Mouse (Mus musculus) heart, adult 8-10 months (tissue): Measurements from ENCODE around the gene Fmod. TPM values are rescaled to one million over a fixed set of nuclear protein-coding genes. Genes with fewer than 3 reads are reported as not detected.

Experiments used
- DNase-seq: peaks from one replicate; pipeline ENCODE4 v3.0.0; 2022; ENCODE audit warnings: low spot score
- total RNA-seq, 4 experiments: library from RNA; stranded (reverse); gene quantifications; 2 replicates each; pipeline ENCODE4 v1.2.4; 2022

Fmod gene
- total RNA-seq, 4 experiments from 2014 or later, result 5.9 to 14.1 (median 8.2) TPM

DNA sequence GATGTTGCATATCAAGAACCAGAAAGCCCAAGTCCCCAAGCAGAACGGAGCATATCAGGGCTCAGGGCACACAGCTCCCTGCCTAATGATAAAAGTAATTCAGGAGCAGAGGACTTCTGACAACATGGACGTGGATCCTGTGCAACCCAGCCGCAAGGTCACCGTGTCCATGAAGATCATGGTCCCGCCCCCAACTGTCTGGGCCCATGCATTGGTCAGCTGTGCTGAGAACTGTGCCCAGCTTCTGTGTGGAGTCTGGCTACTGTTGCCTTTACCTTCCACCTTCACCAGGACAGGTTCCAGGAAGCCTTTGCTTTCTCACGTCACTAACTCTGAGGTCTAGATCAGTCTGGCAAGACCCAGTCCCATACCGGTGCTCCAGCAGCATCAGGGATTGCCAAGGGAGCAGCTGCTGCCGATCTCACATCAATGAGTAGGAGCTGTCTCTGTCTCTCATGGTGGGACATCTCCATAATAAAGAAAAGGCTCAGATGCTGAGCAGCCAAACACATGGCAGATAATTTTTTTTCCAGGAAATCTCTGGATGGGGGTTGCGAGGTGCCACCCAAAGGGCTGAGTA, 18.7 kb downstream of the Fmod start:
- no peak for DNase-seq

DNA sequence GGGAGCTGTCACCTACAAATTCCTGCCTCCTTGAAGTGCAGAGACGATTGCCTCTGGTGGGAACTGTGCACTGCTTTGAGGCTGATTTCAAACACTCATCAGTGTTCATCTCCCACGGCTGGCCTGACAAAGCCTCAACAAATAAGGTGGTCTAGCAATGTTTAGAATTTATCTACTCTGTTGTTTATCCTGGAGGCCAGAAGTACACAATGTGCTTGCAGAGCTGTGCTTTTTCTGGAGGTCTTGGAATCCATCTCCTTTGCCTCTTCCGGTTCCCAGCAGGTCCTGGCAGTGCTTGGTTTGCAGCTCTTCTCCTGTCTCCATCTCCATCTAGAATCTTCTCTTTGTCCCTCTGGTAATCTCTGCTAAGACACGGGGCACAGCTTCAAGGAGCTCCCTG, 19.2 kb downstream of the Fmod start:
- DNase-seq, result no peak

DNA sequence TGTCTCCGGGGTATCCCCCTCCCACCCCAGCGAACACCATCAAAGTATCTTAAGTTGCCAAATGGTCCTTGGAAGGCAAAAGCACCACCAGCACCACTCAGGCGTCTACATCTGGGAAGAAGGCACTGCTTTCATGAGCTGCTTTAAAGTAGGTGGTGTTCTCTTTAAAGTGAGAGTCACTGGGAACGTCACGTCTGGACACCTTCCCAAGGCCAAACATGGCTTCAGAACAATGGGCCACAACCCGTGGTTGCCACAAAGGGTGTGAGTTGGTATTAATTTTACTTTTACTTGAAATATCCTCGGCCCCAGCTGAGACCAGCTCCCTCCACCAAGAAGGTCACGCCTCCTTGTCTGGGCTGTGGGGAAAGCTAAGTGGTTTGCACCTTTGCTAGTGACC, 20.7 kb downstream of the Fmod start:
- no peak for DNase-seq

DNA sequence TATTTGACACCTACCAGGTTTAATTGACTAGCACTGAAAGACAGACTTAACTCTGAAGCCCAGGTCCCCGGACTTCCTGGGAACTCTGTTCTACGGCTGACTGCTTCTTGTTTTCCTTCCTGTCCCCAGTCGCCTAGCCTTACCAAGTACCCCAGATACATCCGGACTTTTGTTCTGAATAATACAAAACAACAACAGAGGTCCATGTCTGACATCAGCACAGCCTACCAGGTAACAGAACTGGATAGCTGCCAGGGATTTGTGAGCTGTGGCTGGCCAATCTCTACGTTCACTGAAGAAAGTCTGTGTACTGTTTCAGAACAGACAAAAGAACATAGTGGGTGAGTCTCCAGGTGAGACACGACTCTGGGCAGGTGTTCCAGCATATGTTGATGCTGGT, 21.8 kb downstream of the Fmod start:
- no peak for DNase-seq

DNA sequence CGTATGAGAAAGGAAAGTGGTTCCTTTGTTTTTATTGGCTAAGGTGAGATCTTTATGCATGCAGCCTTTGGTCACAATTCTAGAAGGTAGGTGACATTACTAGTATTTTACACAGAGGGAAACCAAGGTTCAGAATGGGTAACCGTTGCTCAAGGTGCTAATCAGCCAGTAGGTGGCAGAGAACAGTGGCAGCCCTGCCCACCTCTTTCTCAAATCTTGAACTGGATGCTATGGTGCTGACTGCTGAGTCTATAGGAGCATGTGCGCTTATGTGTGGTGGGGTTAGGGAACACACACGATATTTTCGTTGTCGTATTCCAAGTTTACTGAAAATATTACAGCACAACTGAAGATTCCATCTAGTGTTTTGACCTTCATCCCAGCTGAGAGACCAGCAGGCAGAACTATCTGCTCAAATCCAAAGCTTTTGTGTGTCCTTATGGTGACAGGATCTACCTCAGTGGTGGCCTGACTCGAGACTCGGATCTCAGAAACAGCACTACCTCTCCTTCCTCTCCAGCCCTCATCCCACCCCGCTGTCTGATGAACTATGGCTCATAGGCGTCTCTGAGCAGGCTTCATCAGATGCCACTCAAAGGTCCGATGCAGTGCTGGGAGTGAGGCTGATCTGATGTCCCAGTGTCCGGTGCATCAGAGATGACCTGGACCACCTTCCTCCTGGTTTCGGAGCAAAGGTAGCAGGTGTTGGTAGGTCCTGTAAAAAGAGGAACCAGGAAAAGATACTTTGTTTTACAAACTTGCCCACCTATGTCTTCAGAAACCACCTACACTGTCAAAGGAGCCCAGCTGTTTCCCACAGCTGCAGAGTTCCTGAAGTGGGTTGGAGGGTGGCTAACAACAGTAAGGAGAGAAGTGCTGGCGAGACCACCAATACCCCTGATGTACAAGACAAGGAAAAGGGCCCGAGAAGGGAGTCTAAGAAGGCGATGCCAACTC, 23.0 kb downstream of the Fmod start:
- DNase-seq, result no peak

DNA sequence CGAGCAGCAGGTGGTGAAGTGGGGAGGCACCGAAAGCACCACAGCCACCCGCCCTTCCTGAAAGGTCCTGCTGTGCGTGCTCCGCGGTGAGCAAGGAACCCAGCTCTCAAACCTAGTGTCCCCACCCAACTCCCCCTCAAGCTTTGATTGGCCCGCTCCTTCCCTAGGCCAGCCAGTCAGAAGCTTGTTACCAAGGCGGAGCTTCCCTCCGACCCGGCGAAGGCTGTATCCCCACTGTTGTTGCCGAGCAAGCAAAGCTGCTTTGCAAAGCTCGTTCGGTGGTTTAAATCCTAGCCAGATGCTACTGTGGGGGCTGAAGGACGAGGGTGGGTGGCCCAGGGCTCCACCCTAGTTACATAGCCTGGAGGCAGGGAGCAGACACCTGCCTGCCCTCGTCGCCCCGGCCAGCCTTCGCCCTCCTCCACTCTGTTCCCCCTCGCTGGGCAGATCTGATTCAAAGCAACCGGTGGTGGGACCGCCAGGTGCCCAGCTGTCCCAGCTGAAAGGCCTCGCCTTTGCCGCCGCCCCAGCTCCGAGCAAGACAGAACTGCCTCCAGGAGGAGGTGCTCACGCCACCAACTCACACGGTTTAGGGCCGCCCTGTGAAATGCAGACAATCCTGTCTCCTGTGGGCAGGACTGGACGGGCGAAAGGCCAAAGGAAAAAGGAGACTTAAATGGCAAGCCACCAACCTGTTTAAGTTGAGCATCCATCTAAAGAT, 24.0 kb downstream of the Fmod start:
- peak; percentile 97 for DNase-seq

DNA sequence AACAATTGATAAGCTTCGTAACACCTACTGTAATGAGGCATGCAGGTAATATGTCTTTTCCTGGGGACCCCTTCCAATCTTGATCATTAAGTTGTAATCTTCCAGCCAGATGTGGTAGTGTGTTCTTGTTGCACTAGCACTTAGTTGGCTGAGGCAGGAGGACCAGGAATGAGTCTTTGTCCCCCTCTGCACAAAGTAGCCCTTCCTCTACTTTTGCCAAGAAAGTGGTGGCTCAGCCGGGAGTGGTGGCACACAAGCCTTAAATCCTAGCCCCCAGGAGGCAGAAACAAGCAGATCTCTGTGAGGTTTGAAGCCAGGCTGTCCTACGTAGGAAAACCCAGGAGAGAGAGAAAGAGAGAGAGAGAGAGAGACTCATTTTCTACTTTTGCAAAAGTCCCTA, 24.9 kb downstream of the Fmod start:
- DNase-seq, result no peak

DNA sequence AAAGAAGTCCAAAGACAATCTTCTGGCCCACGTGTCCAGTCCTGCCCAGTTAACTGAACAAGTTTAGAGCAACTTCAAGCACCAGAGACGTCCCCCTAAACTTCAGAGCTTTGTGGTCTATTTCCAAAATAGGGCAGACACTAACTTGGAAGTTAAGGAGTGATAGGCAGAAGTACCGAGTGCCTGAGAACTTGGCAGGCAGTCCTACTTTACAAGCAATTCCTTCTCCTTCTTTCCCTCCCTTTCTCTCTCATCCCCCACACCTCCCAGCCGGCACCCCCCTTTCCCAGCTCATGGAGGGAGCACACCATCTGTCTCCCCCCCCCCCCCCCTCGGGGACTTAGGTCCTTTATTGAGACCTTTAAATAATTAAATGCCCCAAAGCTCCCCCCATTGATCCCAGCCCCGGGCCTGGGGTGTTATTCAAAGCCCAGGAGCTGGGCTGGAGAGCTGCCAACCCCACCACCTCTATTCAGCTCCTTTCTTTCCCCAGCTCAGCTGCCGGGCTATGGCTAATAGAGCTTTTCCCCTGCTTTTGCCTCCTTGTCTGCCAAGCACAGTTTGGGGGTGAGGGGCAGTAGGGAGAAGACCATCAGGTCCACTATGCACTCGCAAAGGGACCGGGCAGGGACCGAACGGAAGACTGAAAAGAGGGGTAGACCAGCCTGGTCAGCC, 25.5 kb downstream of the Fmod start:
- no peak for DNase-seq

DNA sequence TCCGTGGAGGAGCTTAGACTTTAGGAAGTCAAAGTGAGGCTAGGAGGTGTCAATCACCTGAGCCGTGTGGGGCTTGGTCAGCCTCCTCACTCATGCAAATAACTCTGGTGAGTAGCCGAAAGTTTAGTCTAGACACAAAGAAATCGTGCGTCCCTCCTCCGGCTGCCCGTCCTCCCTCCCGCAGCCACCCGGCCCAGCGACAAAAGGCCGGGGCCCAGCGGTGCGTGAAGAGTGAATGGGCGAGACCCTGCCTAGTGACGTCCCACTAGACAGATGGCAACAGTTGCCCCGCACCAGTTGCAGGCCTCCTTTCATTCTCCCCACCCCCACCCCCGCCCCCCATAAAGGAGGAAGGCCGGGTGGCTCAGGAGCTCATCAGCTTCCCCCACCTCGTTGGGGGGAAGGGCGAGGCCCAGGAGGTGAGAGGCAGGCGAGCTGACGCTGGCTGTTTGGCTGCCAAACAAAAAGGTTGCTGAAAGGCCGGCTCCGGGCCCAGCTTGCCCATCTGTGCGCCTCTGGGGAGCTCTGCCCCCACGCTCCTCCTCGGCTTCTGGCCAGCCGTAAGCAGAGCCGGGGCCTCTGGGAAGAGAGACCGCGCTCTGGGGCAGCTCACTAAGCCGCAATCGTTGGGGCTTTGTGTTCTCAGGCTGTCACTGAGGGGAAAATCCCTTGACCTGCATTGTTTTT, 26.2 kb downstream of the Fmod start:
- DNase-seq, result no peak

DNA sequence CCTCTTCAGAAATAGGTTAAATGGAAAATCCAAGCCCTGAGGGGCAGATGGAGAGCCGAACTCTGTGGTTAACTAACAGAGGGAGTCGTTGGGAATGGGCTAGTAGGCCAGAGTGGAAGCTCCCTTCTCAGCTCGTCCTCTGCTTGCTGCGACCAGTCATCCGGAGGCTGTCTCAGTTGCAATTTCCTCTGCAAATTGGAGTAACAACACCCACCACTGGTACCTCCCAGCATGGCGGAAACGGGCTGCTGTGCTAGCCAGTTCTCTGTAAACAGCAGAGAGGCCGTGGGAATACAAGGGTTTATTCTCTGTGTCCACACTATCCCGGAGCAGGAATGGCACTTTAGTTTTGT, 26.7 kb downstream of the Fmod start:
- no peak for DNase-seq

DNA sequence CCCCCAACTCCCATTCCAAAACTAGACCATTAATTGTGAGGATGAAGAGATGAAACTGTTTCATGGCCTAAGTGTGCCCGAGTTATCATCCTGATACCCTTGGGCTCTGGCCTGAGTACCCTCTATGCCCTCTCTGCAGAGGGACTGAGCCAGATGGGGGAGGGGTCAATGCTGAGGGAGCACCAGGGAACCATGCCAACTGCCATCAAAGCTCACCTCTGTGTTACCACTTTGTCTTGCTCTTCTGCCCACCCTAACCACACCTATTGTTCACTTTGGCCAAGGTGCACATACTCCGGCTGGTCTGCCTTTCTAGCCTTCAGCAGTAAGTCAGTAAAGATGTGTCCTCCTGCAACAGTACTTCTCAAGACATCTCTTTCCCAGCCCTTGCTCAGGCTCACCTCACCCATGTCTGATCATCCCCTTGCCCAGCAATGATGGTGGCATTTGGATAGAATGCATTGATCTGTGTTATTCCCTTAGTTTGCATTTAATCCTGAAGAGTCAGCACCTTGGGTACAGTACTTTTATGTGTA, 27.3 kb downstream of the Fmod start:
- no peak for DNase-seq

DNA sequence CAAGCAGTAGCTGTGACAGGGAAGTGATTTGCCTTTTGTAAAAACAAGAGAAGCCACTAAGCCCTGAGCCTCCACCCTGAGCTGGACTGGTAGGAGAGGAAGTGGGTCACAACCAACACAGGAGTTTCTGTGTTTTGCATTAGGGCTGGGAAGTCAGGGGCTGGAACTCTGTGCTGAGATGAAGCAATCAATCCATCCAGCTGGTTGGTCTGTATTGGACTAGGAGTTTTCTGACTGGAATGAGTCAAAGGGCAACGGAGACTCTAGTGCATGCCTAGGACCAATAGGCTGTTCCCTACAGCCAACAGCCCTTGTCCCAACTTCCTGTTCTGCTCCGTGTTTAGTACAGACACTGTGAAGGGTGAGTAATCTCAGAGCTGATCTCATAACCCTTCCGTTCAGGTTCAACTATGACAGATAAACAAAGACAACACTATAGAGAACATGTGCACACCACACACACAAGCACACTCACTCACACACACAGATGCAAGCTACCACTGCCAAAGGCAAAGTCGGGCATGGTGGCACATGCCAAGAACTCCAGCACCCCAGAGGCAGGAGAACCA, 28.3 kb downstream of the Fmod start:
- DNase-seq, result no peak

DNA sequence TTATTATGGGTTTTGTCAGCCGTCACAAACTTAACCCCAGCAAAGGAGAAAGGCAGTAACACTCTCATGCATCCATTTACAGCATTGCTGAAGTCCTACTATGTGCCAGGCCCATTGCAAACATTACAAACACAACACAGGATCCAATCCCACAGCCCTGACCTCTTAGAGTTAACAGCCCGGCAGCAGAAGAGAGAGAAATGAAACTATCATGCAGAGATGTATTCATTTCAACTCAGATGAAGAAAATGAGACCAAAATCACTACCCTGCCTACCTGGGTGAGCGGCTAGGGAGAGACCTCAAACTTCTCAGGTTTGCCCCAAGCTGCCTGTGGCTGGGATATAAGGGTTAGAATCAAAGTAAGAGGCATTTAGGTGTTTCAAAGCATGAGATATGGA, 29.5 kb downstream of the Fmod start:
- DNase-seq, result no peak

DNA sequence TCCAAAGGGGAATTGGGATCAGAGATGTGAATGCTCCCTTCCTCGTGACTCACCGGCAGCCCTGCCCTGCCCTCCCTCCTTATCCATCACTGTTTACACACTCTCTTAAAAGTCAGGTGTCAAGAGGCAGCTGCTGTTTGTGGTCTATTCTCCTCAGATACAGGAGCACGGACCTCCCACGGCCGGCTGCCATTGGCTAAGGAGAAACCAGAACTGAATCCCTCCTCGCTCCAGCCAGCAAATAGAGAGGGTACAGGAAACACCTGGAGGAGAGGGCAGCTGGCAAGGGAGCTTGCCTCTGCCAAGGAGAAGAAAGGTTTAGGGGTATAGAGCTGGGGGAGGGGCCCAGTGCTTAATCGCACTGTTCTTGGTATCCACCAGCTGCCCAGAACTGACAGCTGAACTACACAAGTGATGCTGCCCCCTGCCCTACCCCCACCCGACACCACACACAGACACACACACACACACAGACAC, 30.1 kb downstream of the Fmod start:
- DNase-seq, result no peak

DNA sequence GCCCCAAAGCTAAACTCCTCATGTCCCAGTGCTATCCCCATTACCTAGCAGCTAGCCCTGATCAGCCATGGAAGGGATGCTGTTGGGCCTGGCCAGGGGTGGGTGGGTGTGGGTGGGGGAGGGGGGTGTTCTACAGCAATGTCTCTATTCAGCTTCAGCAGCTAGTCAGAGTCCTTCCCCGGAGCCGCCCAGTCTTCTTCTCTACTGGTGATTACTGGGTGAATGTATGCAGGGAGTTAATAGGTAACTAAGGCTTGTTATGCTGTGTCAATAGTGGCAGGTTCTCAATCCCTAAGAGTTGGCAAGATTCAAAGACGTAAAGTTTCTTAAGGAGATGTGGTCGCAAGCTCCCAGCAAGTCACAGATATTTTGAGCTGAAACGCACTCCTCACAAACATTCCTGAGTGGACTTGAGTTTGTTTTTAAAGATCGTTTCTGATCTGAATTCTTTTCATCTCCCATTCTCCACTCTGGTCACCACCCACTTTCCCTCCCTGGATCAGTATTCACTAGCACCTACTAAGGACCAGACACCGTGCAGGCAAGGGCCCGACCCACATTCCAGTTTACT, 33.1 kb downstream of the Fmod start:
- DNase-seq, result no peak

DNA sequence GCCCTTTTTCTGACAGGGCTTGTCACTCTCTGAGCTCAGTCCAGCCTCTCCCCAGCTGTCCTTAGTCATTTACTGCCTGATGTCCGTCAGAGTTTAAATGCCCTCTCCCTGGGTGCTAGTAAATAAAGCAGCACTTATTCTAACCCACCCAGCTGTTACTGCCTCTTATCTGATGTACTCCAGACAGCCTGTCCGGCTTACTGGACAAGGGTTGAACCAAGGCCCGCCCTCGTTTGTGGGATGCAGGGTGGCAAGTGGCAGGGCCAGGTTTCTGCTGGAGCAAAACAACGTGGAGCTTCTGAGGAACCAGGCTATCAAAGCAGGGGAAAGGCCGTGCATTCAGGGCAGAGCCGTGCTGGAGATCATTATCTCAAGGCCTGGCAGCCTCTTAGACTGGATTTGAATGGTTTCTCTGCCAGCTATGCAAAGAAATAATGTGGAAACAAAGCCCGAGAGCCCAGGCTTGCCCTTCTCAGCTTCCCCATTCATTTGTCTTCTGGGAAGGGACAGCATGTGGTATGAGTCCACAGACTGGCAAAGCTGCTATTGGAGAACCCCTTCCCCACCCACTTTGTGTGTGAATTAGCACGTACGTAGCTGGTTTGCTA, 34.5 kb downstream of the Fmod start:
- DNase-seq, result no peak

DNA sequence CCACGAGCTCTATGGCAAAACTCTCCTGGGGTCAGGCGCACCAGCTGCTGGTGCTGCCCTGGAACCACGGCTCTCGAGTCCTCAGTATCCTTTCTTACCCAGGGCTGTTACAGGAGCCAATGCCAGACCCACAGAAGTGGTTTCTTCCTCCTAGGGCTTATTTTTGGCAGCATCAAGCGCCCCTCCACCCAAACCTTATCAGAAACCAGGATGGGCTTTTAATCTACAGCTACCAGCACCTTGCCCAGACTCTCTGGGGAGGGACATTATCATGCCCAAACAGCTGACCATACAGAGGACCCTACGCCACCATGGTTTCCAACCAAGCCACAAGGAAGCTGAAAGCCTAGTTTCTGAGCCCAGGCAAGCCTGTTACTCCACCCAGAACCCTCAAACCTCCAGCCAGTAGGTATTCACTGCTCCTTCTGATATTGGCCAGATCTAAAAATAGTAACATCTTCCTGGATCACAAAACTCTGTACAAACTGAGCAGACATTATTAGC, 36.1 kb downstream of the Fmod start:
- DNase-seq, result no peak

DNA sequence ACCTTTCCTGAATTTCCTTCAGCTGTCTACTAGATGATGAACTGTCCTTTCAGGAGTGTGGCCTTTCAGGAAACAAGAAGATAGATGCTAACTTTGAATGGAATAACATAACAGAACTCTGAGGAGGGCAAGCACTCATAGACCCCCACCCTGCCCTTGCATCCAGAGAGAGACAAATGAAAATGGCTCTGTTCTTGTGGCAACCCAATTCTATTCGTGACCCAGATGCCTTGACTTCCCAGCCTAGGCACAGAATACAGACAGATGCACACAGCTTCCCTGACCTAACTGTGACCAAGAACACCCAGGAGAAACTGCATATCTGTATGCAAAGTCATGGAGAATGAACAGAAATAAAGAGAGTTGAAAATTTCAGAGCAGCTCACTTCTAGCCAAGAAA, 36.6 kb downstream of the Fmod start:
- no peak for DNase-seq

DNA sequence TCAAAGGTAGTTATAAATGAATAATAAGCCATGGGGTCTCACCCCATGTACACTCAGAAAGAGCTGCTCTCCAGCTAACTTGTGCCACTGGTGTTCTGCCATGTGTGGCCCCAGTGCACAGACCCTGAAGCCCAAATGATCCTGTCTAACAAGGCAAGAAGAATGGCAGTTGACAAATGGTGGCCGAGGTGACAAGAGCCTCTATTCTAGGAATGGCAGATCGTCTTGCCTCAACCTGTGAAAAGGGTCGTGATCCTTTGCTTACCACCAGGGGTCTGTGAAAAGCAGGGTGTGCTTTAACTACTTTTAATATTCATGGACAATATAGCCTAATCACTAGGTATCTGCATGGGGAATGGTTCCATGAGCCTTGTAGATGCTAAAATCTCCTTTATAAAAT, 37.1 kb downstream of the Fmod start:
- no peak for DNase-seq

DNA sequence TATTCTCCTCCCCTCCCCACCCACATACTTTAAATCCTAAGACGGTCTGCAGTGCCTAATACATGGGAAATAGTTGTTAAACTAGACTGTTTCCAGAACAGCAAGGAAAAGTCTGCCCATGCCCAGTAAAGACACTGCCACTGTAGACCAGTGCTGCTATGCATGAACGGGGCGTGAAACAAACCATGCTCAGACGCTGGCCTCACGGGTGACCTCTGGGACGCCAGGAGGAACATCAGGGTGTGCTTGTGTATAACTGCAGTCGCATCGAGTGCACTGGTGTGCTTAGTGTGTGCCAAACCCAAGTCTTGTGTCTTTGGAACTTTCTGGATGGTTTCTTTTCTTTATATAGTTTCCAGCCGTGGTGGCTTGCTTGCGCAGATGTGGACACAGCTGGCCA, 37.6 kb downstream of the Fmod start:
- no peak for DNase-seq
